In genomic region chr16:29331351-29332044, GRCm38 (mm10) we compare ENCODE assay signal across 13 mouse cellular contexts. TPM values are rescaled to one million over a fixed set of nuclear protein-coding genes. Genes with fewer than 3 reads are reported as not detected.
A peak's percentile ranks its signal among the peaks of the same experiment; 100 is the strongest.
DNase-seq lines count a peak whose midpoint lies in the region; ATAC-seq and TF ChIP-seq lines count a peak whose summit lies in the region.
"Had no signal": no experiment of that assay in that cellular context is flagged by ENCODE, and none has a peak within 500 bp of the region (broad histone marks: within the 10 kb centered on the region; RNA-seq: fewer than 3 reads in every experiment).

No protein-coding gene starts in this region.

- ATAC-seq in kidney, embryonic 16.5 days (ENCODE audit: low FRiP score, low TSS enrichment): peak; percentile 39; the same call in 1 of the 2 replicates
- ATAC-seq in forebrain, embryonic 14.5 days: peak; percentile 72
- peak; percentile 84 for ATAC-seq in midbrain, postnatal 0 days (ENCODE audit: low FRiP score)

- no peak for DNase-seq in kidney, postnatal 36 days
- DNase-seq in brain, embryonic 18.5 days (ENCODE audit: low read depth, low spot score): peak; percentile 45
- peak; percentile 68 for DNase-seq in forebrain, embryonic 14.5 days (ENCODE audit: low spot score)
- DNase-seq in midbrain, postnatal 0 days (ENCODE audit: low spot score): peak; percentile 72
- DNase-seq in spleen, adult 12 weeks (ENCODE audit: low spot score): no peak
- no peak for DNase-seq in thymus, postnatal 4 days
- DNase-seq: kidney, adult 2 months; retina, postnatal 1 day had no signal

- 88% methylated on average over 3 of the region's 3 CpGs for WGBS in kidney, embryonic 16.5 days
- WGBS in forebrain, embryonic 14.5 days: 52% methylated on average over 3 of the region's 3 CpGs
- 73% methylated on average over 3 of the region's 3 CpGs for WGBS in midbrain, postnatal 0 days

- H3K9ac ChIP-seq in kidney, embryonic 16.5 days (replicated peaks; ENCODE audit: low read length): no peak overlapping the region
- H3K9ac ChIP-seq in forebrain, embryonic 14.5 days (ENCODE audit: low read length): no peak overlapping the region
- no peak overlapping the region for H3K9ac ChIP-seq in midbrain, postnatal 0 days (replicated peaks; ENCODE audit: low read length, poor library complexity, severe bottlenecking)
- H3K9ac ChIP-seq: heart, embryonic 15.5 days; liver, embryonic 15.5 days had no signal

- no peaks in the 10 kb centered on the region for H3K9me3 ChIP-seq in kidney, embryonic 16.5 days (ENCODE audit: low read length)
- H3K9me3 ChIP-seq in forebrain, embryonic 14.5 days (replicated peaks; ENCODE audit: control insufficient read depth, low read length): no peaks in the 10 kb centered on the region
- no peaks in the 10 kb centered on the region for H3K9me3 ChIP-seq in midbrain, postnatal 0 days (ENCODE audit: low read length)
- H3K9me3 ChIP-seq: heart, embryonic 15.5 days; liver, embryonic 15.5 days had no signal

- H3K4me1 ChIP-seq in kidney, embryonic 16.5 days (ENCODE audit: insufficient read depth, low read length): peaks cover 3% of the 10 kb centered on the region; the same call in 1 of the 2 replicates
- H3K4me1 ChIP-seq in forebrain, embryonic 14.5 days (ENCODE audit: control insufficient read depth, insufficient read depth, low read length): peaks cover 8% of the 10 kb centered on the region; the same call in 1 of the 2 replicates
- peaks cover 10% of the 10 kb centered on the region; the same call in 1 of the 2 replicates for H3K4me1 ChIP-seq in midbrain, postnatal 0 days (ENCODE audit: insufficient read depth, low read length)
- H3K4me1 ChIP-seq: heart, embryonic 15.5 days; liver, embryonic 15.5 days had no signal

- no peaks in the 10 kb centered on the region for H3K27me3 ChIP-seq in kidney, embryonic 16.5 days (ENCODE audit: insufficient read depth, low read length)
- H3K27me3 ChIP-seq in forebrain, embryonic 14.5 days (replicated peaks; ENCODE audit: control insufficient read depth, insufficient read depth, low read length): no peaks in the 10 kb centered on the region
- H3K27me3 ChIP-seq in midbrain, postnatal 0 days (ENCODE audit: insufficient read depth, low read length): no peaks in the 10 kb centered on the region
- H3K27me3 ChIP-seq: CH12.LX; heart, embryonic 15.5 days; liver, embryonic 15.5 days had no signal

- H3K36me3 ChIP-seq in kidney, embryonic 16.5 days (ENCODE audit: insufficient read depth, low read length): no peaks in the 10 kb centered on the region
- H3K36me3 ChIP-seq in forebrain, embryonic 14.5 days (ENCODE audit: control insufficient read depth, insufficient read depth, low read length): no peaks in the 10 kb centered on the region
- no peaks in the 10 kb centered on the region for H3K36me3 ChIP-seq in midbrain, postnatal 0 days (ENCODE audit: insufficient read depth, low read length)
- H3K36me3 ChIP-seq: heart, embryonic 15.5 days; liver, embryonic 15.5 days had no signal

- no peak for TF ChIP-seq CTCF in midbrain, postnatal 0 days (IDR thresholded peaks at IDR 0.05)

- H3K4me3 ChIP-seq in kidney, embryonic 16.5 days (ENCODE audit: low read length): no peak overlapping the region
- H3K4me3 ChIP-seq in forebrain, embryonic 14.5 days (ENCODE audit: low read depth, low read length): no peak overlapping the region
- H3K4me3 ChIP-seq in midbrain, postnatal 0 days (ENCODE audit: low read depth, low read length): no peak overlapping the region
- H3K4me3 ChIP-seq: heart, embryonic 15.5 days; liver, embryonic 15.5 days had no signal

- H3K4me2 ChIP-seq in kidney, embryonic 16.5 days (replicated peaks; ENCODE audit: low read depth, low read length): no peak overlapping the region
- no peak overlapping the region for H3K4me2 ChIP-seq in forebrain, embryonic 14.5 days (ENCODE audit: low read length)
- H3K4me2 ChIP-seq in midbrain, postnatal 0 days (ENCODE audit: low read depth, low read length, poor library complexity, severe bottlenecking): no peak overlapping the region
- H3K4me2 ChIP-seq: liver, embryonic 15.5 days had no signal

- no peak overlapping the region for H3K27ac ChIP-seq in kidney, embryonic 16.5 days (ENCODE audit: low read length)
- no peak overlapping the region for H3K27ac ChIP-seq in forebrain, embryonic 14.5 days (ENCODE audit: low read depth, low read length)
- peak overlapping the region; percentile 59; the same call in 1 of the 2 replicates for H3K27ac ChIP-seq in midbrain, postnatal 0 days (ENCODE audit: low read depth, low read length)
- H3K27ac ChIP-seq: heart, embryonic 15.5 days; liver, embryonic 15.5 days had no signal

RNA-seq across cellular contexts. Expression of gene Atp13a5, which starts 47.0 kb away (rescaled TPM):
- polyA plus RNA-seq in kidney, embryonic 16.5 days (2015; fragmentation: Nextera tagmentation; extraction: Ambion mirVana): 0.04 TPM in 1 of 2 replicates, not detected in the other
- 0.32 and 0.91 TPM in 2 replicates for polyA plus RNA-seq in forebrain, embryonic 14.5 days (2014; fragmentation: Nextera tagmentation; extraction: Ambion mirVana)
- 8.2 and 9.2 TPM in 2 replicates for total RNA-seq in midbrain, postnatal 0 days (2014; rRNA removed)
- 7.4 and 7.7 TPM in 2 replicates for polyA plus RNA-seq in midbrain, postnatal 0 days (2015; fragmentation: Nextera tagmentation; extraction: Ambion mirVana)
- total RNA-seq: CH12.LX had no signal
- polyA plus RNA-seq: heart, embryonic 15.5 days; kidney, adult 2 months; stomach, embryonic 16.5 days had no signal

Comparison
In these comparisons a context has a peak if more than half of its experiments do, and no peak if none do; other contexts are left out.
1. DNase-seq: peak in brain, embryonic 18.5 days (single experiment), forebrain, embryonic 14.5 days (single experiment) and midbrain, postnatal 0 days (single experiment); none in kidney, postnatal 36 days (0 of 2), spleen, adult 12 weeks (single experiment) and thymus, postnatal 4 days (single experiment).
2. Peak in every context shown above with its lines, with median percentiles within 50 percentile points of each other: ATAC-seq.